In genomic region chr1:60758226-60758625, GRCm38 (mm10) we compare ENCODE assay signal across 22 mouse cellular contexts. TPM values are rescaled to one million over a fixed set of nuclear protein-coding genes. Genes with fewer than 3 reads are reported as not detected.
DNase-seq lines count a peak whose midpoint lies in the region; ATAC-seq lines count a peak whose summit lies in the region.
"Had no signal": no experiment of that assay in that cellular context is flagged by ENCODE, and none has a peak within 500 bp of the region (broad histone marks: within the 10 kb centered on the region; RNA-seq: fewer than 3 reads in every experiment).

No protein-coding gene starts in this region.

- DNase-seq in natural killer cell, adult 2 months (ENCODE audit: low spot score in 2 of 2) = peak; percentile 29 to 31
- DNase-seq in thymus, postnatal 25 days = peak; percentile 65
- DNase-seq in urinary bladder, adult 18-20 months (ENCODE audit: low spot score in 2 of 2) = no peak
- no peak for DNase-seq in layer of hippocampus, adult 18-20 months (ENCODE audit: low spot score in 2 of 2)
- no peak for DNase-seq in left cerebral cortex, adult 8-10 months (ENCODE audit: low spot score in 2 of 2)
- DNase-seq: adrenal gland, adult 8-10 months; cerebellum, adult 11-12 months; cerebellum, postnatal 14 days; forebrain, postnatal 0 days; gastrocnemius, postnatal 25 days; heart, postnatal 4 days; kidney, adult 9 months; kidney, postnatal 14 days; layer of hippocampus, postnatal 36 days; lung, embryonic 14.5 days; lung, postnatal 4 days; spleen, adult 18-20 months had no signal

- peak; percentile 42 for ATAC-seq in CD4-positive, CD25-positive, alpha-beta regulatory T cell, adult 4 months
- ATAC-seq in activated CD4-positive, CD25-positive, alpha-beta regulatory T cell, adult 4 months = peak; percentile 58
- ATAC-seq: forebrain, postnatal 0 days; intestine, embryonic 15.5 days; midbrain, embryonic 15.5 days; Patski had no signal

RNA-seq across cellular contexts. Expression of gene Cd28, which starts 41.6 kb away (rescaled TPM):
- 100 to 1,000 TPM; 276 to 286 TPM for polyA plus RNA-seq in CD4-positive, CD25-positive, alpha-beta regulatory T cell, adult 4 months (2017; shearing (Covaris generic))
- 100 to 1,000 TPM; 257 to 298 TPM for polyA plus RNA-seq in activated CD4-positive, CD25-positive, alpha-beta regulatory T cell, adult 4 months (2017; shearing (Covaris generic))
- total RNA-seq in layer of hippocampus, adult 18-20 months (2021) = under 1 TPM in 1 of 2 experiments, not detected in 1; 0.12 TPM
- under 1 TPM; 0.26 to 0.37 (median 0.33) TPM for total RNA-seq in left cerebral cortex, adult 8-10 months (2022)
- polyA plus RNA-seq: Patski had no signal

Comparison
In these comparisons a context has a peak if more than half of its experiments do, and no peak if none do; other contexts are left out.
1. DNase-seq: peak in natural killer cell, adult 2 months (2 of 2) and thymus, postnatal 25 days (single experiment); none in urinary bladder, adult 18-20 months (0 of 2), layer of hippocampus, adult 18-20 months (0 of 2) and left cerebral cortex, adult 8-10 months (0 of 2).